Mouse (Mus musculus) kidney, embryonic 15.5 days (tissue): ENCODE data around the gene Perm1. TPM values are rescaled to one million over a fixed set of nuclear protein-coding genes. Genes with fewer than 3 reads are reported as not detected.

Experiments used
- ATAC-seq: fragments of 200-750 bp; cut with Nextera tagmentation; replicated peaks from 2 replicates; pipeline ENCODE4 v1.8.0; 2017; ENCODE audit warnings: moderate TSS enrichment; ENCODE audit not compliant: low FRiP score
- H3K27ac ChIP-seq: fragments of 300-500 bp; sonication (generic); 2 replicates; pipeline ENCODE4 v1.5.1; 2015; ENCODE audit warnings: mild to moderate bottlenecking, inconsistent platforms
- H3K27me3 ChIP-seq: fragments of 300-500 bp; sonication (generic); 2 replicates; pipeline ENCODE4 v1.6.1; 2015; ENCODE audit warnings: inconsistent platforms
- H3K36me3 ChIP-seq: fragments of 300-500 bp; sonication (generic); 2 replicates; pipeline ENCODE4 v1.6.1; 2015; ENCODE audit warnings: inconsistent platforms
- H3K4me1 ChIP-seq: fragments of 300-500 bp; sonication (generic); 2 replicates; pipeline ENCODE4 v1.6.1; 2015; ENCODE audit warnings: inconsistent platforms
- H3K4me2 ChIP-seq: fragments of 300-500 bp; sonication (generic); 2 replicates; pipeline ENCODE4 v1.6.1; 2015; ENCODE audit warnings: moderate library complexity, mild to moderate bottlenecking, inconsistent platforms
- H3K4me3 ChIP-seq: fragments of 300-500 bp; sonication (generic); replicated peaks from 2 replicates; pipeline ENCODE4 v1.5.1; 2015; ENCODE audit warnings: mild to moderate bottlenecking, inconsistent platforms
- H3K9ac ChIP-seq: fragments of 300-500 bp; sonication (generic); 2 replicates; pipeline ENCODE4 v1.6.1; 2015; ENCODE audit warnings: mild to moderate bottlenecking, inconsistent platforms
- H3K9me3 ChIP-seq: fragments of 300-500 bp; sonication (generic); replicated peaks from 2 replicates; pipeline ENCODE4 v1.6.1; 2016; ENCODE audit warnings: inconsistent platforms
- whole genome bisulfite sequencing: fragments of 180-500 bp; shearing (Covaris S2); methylation state at CpG from one replicate; pipeline ENCODE4 v1.1.7; 2015; ENCODE audit warnings: mixed read lengths; 5-methylcytosine and 5-hydroxymethylcytosine counted together
- microRNA-seq: library from miRNA; unstranded; fragments of <30 nt; microRNA quantifications from one replicate; pipeline ENCODE4, GENCODE M21; 2016
- polyA plus RNA-seq: library from polyadenylated mRNA; unstranded; fragments of >200 nt; fragmentation: Nextera tagmentation; extraction: Ambion mirVana; gene quantifications from 2 replicates; pipeline ENCODE4 v1.2.1, GENCODE M21; 2015

Gene Perm1
- polyA plus RNA-seq, 1 experiment from 2014 or later = 0.84 TPM

- Histone ChIP-seq H3K27ac (no peak overlapping the region), H3K9me3 (no peaks in the 10 kb centered on the region), H3K36me3 (peaks cover 2% of the 10 kb centered on the region), H3K27me3 (peaks cover 37% of the 10 kb centered on the region), H3K4me2 (peak overlapping the region; percentile 43), H3K4me3 (peak overlapping the region; percentile 22), H3K4me1 (peaks cover 22% of the 10 kb centered on the region), H3K9ac (no peak overlapping the region)
- ATAC-seq = peak; percentile 72
- WGBS = 2% methylated on average over 30 of the region's 30 CpGs
Measured at GRCm38 (mm10) chr4:156254361-156255077, 38.9 kb downstream of the Perm1 start.

GRCm38 (mm10) chr4:156255078-156255839 is 39.6 kb downstream of the Perm1 start, which contains the start of gene Samd11:
TSS of gene Samd11 (minus strand) at chr4:156255657.
- H3K27ac ChIP-seq = no peak within 1 kb of the TSS
- peaks cover 37% of the 10 kb centered on the region for H3K27me3 ChIP-seq
- peaks cover 18% of the 10 kb centered on the region for H3K4me1 ChIP-seq
- WGBS = 3% methylated on average over 26 of the region's 26 CpGs
- H3K36me3 ChIP-seq = no peaks in the 10 kb centered on the region
- peak; percentile 37; the same call in 1 of the 2 replicates for ATAC-seq
- no peak within 1 kb of the TSS for H3K9ac ChIP-seq
- no peaks in the 10 kb centered on the region for H3K9me3 ChIP-seq
- peak within 1 kb of the TSS; percentile 22 for H3K4me3 ChIP-seq
- H3K4me2 ChIP-seq = peak within 1 kb of the TSS; percentile 43

Small RNA genes within 50 kb of the gene (microRNA-seq; reads per million reads assigned to microRNA genes)
- 3.3 reads per million, percentile 15 among the genes with 10 or more reads in this experiment for gene Mir7658

Other genes starting within 250 kb of the Perm1 start
- gene B3galt6, start 223.2 kb upstream of the Perm1 start, polyA plus RNA-seq = 17.5 and 18.1 TPM in 2 replicates
- 158 and 161 TPM in 2 replicates for gene Sdf4, start 223.0 kb upstream of the Perm1 start, polyA plus RNA-seq
- 0.72 and 0.78 TPM in 2 replicates for gene Tnfrsf4, start 202.0 kb upstream of the Perm1 start, polyA plus RNA-seq
- gene Tnfrsf18, start 189.7 kb upstream of the Perm1 start, polyA plus RNA-seq = 1.7 and 2.4 TPM in 2 replicates
- gene Ttll10, start 156.5 kb upstream of the Perm1 start, polyA plus RNA-seq = 7.8 TPM in 2 replicates
- gene 9430015G10Rik, start 105.9 kb upstream of the Perm1 start, polyA plus RNA-seq = 39.4 and 42.8 TPM in 2 replicates
- 0.14 and 0.34 TPM in 2 replicates for gene Rnf223, start 85.4 kb upstream of the Perm1 start, polyA plus RNA-seq
- 83.9 and 96.4 TPM in 2 replicates for gene Agrn, start 18.4 kb upstream of the Perm1 start, polyA plus RNA-seq
- gene Isg15, start 15.1 kb upstream of the Perm1 start, polyA plus RNA-seq = 2.4 and 2.5 TPM in 2 replicates
- gene AW011738, start 12.6 kb upstream of the Perm1 start, polyA plus RNA-seq = 7.6 and 7.8 TPM in 2 replicates
- gene Plekhn1, start 19.0 kb downstream of the Perm1 start, polyA plus RNA-seq = 19.1 and 21.4 TPM in 2 replicates
- 85.8 and 90.3 TPM in 2 replicates for gene Noc2l, start 20.1 kb downstream of the Perm1 start, polyA plus RNA-seq
- 0.50 and 1.2 TPM in 2 replicates for gene Samd11, start 39.8 kb downstream of the Perm1 start, polyA plus RNA-seq
- gene Vmn2r-ps159, start 115.2 kb downstream of the Perm1 start, polyA plus RNA-seq = not detected in 2 replicates